Mouse (Mus musculus): ENCODE measurements around the gene Zfp541.

- TF ChIP-seq CTCF (conservative IDR thresholded peaks at IDR 0.05; ENCODE audit: low read length): peak; percentile 85
- TF ChIP-seq NANOG (IDR thresholded peaks at IDR 0.05; ENCODE audit: borderline replicate concordance, low read length): no peak
- TF ChIP-seq POU5F1 (IDR thresholded peaks at IDR 0.05; ENCODE audit: borderline replicate concordance, low read length): no peak
These were observed 9.6 kb upstream of the Zfp541 start for GRCm38 (mm10) chr7:16051883-16052595.
